Mouse (Mus musculus) stomach, postnatal 0 days (tissue): ENCODE measurements around the gene Gins2.

ENCODE experiments used
- CTCF ChIP-seq: IDR thresholded peaks from 2 replicates; pipeline ENCODE4 v1.5.1; 2016; ENCODE audit warnings: antibody characterized with exemption, low read depth, mild to moderate bottlenecking, moderate library complexity
- EP300 ChIP-seq: optimal IDR thresholded peaks from 2 replicates; pipeline ENCODE3; 2016; ENCODE audit warnings: antibody characterized with exemption

GRCm38 (mm10) chr8:120631441-120632375 lies 42.6 kb upstream of the Gins2 start:
- TF ChIP-seq CTCF (no peak), EP300 (no peak)
